Mouse (Mus musculus) hindbrain, embryonic 15.5 days (tissue): ENCODE measurements around the gene Scnn1a. TPM values are rescaled to one million over a fixed set of nuclear protein-coding genes. Genes with fewer than 3 reads are reported as not detected.

Experiments used
- ATAC-seq: fragments of 200-750 bp; cut with Nextera tagmentation; 2 replicates; pipeline ENCODE4 v1.8.0; 2017; ENCODE audit warnings: low read depth, moderate number of reproducible peaks, moderate TSS enrichment; ENCODE audit not compliant: low FRiP score
- H3K27ac ChIP-seq: fragments of 300-500 bp; sonication (generic); replicated peaks from 2 replicates; pipeline ENCODE4 v1.5.1; 2015; ENCODE audit warnings: mild to moderate bottlenecking, inconsistent platforms
- H3K27me3 ChIP-seq: fragments of 300-500 bp; sonication (generic); 2 replicates; pipeline ENCODE4 v1.6.1; 2015; ENCODE audit warnings: control low read depth, inconsistent platforms
- H3K36me3 ChIP-seq: fragments of 300-500 bp; sonication (generic); 2 replicates; pipeline ENCODE4 v1.6.1; 2015; ENCODE audit warnings: control low read depth, inconsistent platforms
- H3K4me1 ChIP-seq: fragments of 300-500 bp; sonication (generic); replicated peaks from 2 replicates; pipeline ENCODE4 v1.6.1; 2015; ENCODE audit warnings: control low read depth, inconsistent platforms
- H3K4me2 ChIP-seq: fragments of 300-500 bp; sonication (generic); 2 replicates; pipeline ENCODE4 v1.6.1; 2015; ENCODE audit warnings: moderate library complexity, mild to moderate bottlenecking, inconsistent platforms
- H3K4me3 ChIP-seq: fragments of 300-500 bp; sonication (generic); 2 replicates; pipeline ENCODE4 v1.5.1; 2015; ENCODE audit warnings: mild to moderate bottlenecking, inconsistent platforms
- H3K9ac ChIP-seq: fragments of 300-500 bp; sonication (generic); 2 replicates; pipeline ENCODE4 v1.6.1; 2015; ENCODE audit warnings: inconsistent platforms
- H3K9me3 ChIP-seq: fragments of 300-500 bp; sonication (generic); 2 replicates; pipeline ENCODE4 v1.6.1; 2016; ENCODE audit warnings: control low read depth, inconsistent platforms
- WGBS: fragments of 180-500 bp; shearing (Covaris S2); methylation state at CpG from one replicate; pipeline ENCODE4 v1.1.7; 2015; 5-methylcytosine and 5-hydroxymethylcytosine counted together
- polyA plus RNA-seq: library from polyadenylated mRNA; unstranded; fragments of >200 nt; fragmentation: Nextera tagmentation; extraction: Ambion mirVana; gene quantifications from 2 replicates; pipeline ENCODE4 v1.2.1, GENCODE M21; 2015

Scnn1a gene
- polyA plus RNA-seq, 1 experiment from 2014 or later = 0.41 TPM

DNA sequence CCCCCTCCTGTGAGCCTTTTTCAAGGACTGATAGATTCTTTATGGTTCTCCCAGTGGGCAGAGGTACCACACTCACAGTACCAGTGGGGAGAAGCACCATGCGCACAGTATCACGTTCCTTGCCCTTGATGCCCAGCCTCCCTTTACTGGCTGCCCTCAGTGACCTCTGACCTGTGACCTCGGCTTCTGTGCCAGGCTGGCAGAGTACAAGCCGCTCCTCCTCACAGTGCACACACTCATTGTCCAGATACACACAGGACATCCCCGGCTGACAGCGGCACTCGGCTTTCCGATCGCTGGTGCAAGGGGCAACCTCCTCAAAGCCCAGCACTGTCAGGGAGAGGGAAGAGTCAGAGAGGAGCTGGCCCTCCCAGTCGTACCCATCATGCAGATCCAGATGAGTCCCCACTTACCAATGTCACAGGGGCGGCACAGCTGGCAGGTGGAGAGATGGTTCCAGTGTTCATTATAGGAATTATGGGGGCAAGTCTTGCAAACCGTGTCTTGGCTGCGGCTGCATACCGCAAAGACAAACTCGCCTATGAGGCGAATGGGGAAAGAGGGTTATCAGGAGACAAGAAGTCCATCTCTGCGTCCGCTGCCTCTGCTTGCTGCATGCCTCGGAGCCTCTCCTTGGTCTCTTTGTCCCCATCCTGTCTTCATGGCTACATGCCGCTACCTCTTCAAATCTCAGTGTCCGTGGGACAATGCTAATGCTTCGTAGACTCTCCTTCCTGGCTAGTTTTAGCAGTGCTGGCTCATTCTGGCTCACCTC, 7.7 kb upstream of the Scnn1a start:
- Histone ChIP-seq H3K36me3 (no peaks in the 10 kb centered on the region), H3K9ac (peak overlapping the region; percentile 37), H3K9me3 (no peaks in the 10 kb centered on the region), H3K4me1 (peaks cover 19% of the 10 kb centered on the region), H3K4me2 (peak overlapping the region; percentile 60), H3K27ac (0 out of 2 replicates have a peak overlapping the region, but pooled peaks have one; percentile 12), H3K4me3 (peak overlapping the region; percentile 36), H3K27me3 (no peaks in the 10 kb centered on the region)
- WGBS = 66% methylated on average over 22 of the region's 22 CpGs
- no peak for ATAC-seq

DNA sequence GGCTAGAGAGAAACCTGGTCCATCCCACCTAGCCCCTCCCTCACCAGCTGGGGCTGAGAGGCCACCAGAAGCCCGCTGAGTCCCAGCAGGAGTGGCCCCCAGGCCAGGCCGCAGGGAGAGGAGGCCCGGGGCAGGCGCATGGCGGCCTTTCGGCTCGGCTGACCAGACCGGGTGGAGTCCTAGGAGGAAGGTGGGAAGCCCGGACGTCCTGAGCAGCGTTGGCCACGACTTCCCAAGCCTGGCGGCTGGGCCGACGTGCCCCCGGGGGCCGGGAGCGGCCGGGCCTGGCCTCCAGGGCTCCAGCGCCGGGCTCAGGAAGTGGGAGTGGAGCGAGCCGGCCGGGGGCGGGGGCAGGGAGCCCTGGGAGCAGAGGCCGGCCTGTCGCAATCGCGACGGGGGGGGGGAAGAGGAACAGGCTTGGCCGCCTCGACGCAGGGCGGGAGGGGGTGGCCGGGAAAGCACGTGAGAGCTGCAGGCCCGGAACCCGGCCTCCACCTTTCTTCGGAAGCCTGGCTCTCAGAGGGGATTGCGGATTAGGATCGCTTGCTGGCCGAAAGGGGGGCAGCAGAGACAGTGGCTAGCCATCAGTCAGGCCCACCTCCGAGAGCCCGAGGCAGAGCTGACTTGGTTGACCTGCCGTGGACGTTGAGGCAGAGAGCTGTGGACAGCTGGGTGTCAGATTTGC, 6.8 kb upstream of the Scnn1a start, which contains the start of gene Ltbr:
Gene Ltbr (minus strand): TSS at position 340 of the 685 bp plus-strand sequence.
- Histone ChIP-seq H3K4me3 (peak within 1 kb of the TSS; percentile 36), H3K4me2 (peak within 1 kb of the TSS; percentile 60), H3K4me1 (peaks cover 19% of the 10 kb centered on the region), H3K27me3 (no peaks in the 10 kb centered on the region), H3K36me3 (no peaks in the 10 kb centered on the region), H3K9ac (peak within 1 kb of the TSS; percentile 37), H3K27ac (0 out of 2 replicates have a peak within 1 kb of the TSS, but pooled peaks have one; percentile 12), H3K9me3 (no peaks in the 10 kb centered on the region)
- ATAC-seq = peak; percentile 80
- 2% methylated on average over 32 of the region's 46 CpGs for WGBS

DNA sequence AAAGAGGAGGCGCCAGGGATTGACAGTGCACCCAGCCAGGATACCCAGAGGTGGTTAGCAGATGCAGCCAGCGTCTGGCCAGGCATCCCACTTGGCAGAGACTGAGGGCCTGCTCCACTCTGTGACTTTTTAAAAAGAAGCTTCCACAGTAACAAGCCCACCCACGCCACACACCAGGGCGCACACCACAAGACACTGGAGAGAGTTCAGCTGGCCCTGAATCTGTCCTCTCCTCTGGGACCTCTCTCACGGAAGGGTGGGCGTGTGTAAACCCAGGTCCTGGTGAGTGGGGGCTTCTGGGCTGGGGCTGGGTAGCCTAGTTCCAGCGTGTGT, 6.3 kb upstream of the Scnn1a start:
- WGBS = 55% methylated on average over 7 of the region's 7 CpGs
- ATAC-seq = peak; percentile 19; the same call in 1 of the 2 replicates

DNA sequence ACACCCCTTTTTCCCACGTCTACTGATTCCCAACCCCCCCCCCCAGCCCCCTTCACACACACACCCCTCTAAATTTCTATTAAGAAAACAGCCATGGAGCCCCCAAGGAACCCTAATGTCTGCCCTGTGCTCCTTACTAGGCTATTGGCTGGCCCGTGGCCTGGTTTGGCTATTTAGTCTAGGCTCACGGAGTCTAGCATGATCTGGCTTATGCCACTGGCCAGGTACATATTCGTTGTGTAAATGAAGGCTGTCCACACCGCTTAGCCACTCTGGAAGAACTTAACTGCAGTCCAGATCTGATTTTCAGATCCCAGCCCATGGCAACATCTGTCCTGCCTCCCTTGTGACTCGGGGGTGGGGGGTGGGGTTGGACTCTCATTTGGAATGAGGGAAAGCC, 5.7 kb upstream of the Scnn1a start:
- H3K9me3 ChIP-seq = no peaks in the 10 kb centered on the region
- H3K27ac ChIP-seq = no peak overlapping the region
- H3K4me3 ChIP-seq = no peak overlapping the region
- H3K4me1 ChIP-seq = peaks cover 19% of the 10 kb centered on the region
- no peaks in the 10 kb centered on the region for H3K27me3 ChIP-seq
- WGBS = 79% methylated on average over 6 of the region's 6 CpGs
- no peak overlapping the region for H3K4me2 ChIP-seq
- ATAC-seq = no peak
- no peaks in the 10 kb centered on the region for H3K36me3 ChIP-seq
- no peak overlapping the region for H3K9ac ChIP-seq

More for the DNA sequence above, 6.3 kb upstream of the Scnn1a start:
- no peaks in the 10 kb centered on the region for H3K9me3 ChIP-seq
- H3K27me3 ChIP-seq = no peaks in the 10 kb centered on the region
- H3K4me3 ChIP-seq = peak overlapping the region; percentile 36
- H3K4me2 ChIP-seq = peak overlapping the region; percentile 60
- H3K9ac ChIP-seq = peak overlapping the region; percentile 37
- no peaks in the 10 kb centered on the region for H3K36me3 ChIP-seq
- no peak overlapping the region for H3K27ac ChIP-seq
- peaks cover 19% of the 10 kb centered on the region for H3K4me1 ChIP-seq

DNA sequence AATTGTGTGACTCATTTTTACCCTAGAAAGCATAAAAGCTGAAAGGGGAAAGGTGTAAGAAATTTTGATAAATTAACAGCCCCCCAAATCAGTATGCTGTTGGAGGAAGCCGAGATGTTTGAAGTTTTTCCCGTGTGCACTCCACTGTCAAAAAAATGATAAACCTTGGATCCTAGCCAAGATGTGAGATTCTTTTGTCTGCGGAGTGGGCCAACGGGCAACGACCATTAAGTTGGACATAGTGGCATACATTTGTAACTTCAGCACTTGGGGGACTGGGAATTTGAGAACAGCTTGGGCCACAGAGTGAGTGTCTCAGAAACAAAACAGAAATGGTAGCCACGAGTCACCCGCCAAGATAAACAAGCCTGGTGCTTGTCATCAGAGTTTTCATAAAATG, 3.4 kb upstream of the Scnn1a start:
- ATAC-seq = no peak
- H3K9ac ChIP-seq = no peak overlapping the region
- peaks cover 23% of the 10 kb centered on the region for H3K27me3 ChIP-seq
- WGBS = 56% methylated on average over 7 of the region's 7 CpGs
- H3K9me3 ChIP-seq = no peaks in the 10 kb centered on the region
- peaks cover 26% of the 10 kb centered on the region for H3K4me1 ChIP-seq
- H3K36me3 ChIP-seq = no peaks in the 10 kb centered on the region
- H3K4me3 ChIP-seq = no peak overlapping the region
- H3K4me2 ChIP-seq = no peak overlapping the region
- H3K27ac ChIP-seq = no peak overlapping the region

DNA sequence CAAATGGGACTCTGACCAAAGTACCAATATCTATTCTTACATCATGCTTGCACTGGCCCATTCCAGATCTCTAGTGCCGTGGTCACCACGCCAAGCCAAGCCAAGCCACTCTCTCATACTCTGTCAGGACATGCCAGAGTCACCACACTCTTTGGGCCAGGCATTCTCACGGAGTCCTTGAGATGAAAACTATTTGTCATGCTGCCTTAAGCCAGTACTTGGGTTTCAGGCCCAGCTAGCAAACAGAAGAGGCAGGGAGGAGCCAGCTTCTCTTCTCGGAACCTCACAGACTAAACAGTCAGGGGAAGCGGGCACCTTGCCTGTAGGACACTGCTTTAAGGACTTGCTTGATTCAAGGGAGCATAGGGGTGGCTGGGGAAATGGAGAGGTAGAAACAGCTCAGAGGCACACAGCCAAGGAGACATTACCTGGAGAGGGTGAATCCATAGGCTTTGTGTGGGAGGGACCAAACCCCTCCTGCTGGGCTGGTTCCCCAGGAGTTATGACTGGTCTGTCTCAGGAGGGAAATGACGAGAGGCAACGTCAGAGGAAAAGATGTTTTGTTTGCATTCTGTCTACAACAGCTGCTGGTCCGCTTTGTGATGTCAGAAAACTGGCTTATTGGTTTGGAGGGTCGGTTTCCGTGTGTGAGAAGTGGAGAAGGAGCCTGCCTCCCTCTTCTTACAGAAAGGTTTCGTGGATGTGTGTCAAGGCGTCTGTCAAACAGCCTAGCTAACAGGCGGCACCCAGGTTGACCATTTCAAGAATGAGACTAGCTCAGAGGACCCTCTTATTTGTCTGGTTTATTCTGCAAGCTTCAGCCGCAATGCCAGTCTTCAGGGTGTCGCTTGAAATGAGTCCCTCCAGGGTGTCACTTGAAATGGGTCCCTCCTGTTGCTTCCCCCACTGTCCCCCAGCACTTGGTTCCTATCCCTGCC, 1.2 kb upstream of the Scnn1a start:
- no peak overlapping the region for H3K4me2 ChIP-seq
- peaks cover 9% of the 10 kb centered on the region for H3K4me1 ChIP-seq

DNA sequence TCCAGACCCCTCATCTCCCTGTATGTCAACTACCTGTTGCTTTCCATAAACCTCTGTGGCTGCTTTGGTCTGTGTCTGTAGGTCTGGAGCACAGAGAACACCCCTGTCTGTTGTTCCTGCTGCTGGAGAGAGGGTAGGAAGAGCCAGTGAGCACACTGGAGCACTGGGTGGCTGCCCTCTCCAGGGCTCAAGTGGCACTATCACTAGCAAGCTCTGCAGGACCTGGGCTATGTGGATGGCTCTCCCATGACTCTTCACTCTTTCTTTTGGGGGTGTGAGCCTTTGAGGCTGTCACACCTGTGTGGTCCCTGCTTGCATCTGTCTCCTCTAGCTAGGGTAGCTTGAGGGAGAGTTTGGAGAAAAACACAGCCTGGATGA, 551 bp upstream of the Scnn1a start:
- H3K27me3 ChIP-seq = peaks cover 29% of the 10 kb centered on the region
- no peak overlapping the region for H3K27ac ChIP-seq
- H3K4me2 ChIP-seq = no peak overlapping the region
- no peak overlapping the region for H3K4me3 ChIP-seq
- no peaks in the 10 kb centered on the region for H3K36me3 ChIP-seq
- H3K9ac ChIP-seq = no peak overlapping the region
- H3K4me1 ChIP-seq = peaks cover 7% of the 10 kb centered on the region; the same call in 1 of the 2 replicates
- H3K9me3 ChIP-seq = no peaks in the 10 kb centered on the region
- ATAC-seq = no peak

More for the DNA sequence above, 1.2 kb upstream of the Scnn1a start:
- WGBS = 69% methylated on average over 15 of the region's 15 CpGs
- no peaks in the 10 kb centered on the region for H3K9me3 ChIP-seq
- H3K4me3 ChIP-seq = no peak overlapping the region
- H3K27me3 ChIP-seq = peaks cover 29% of the 10 kb centered on the region
- no peak overlapping the region for H3K9ac ChIP-seq
- no peak for ATAC-seq
- no peaks in the 10 kb centered on the region for H3K36me3 ChIP-seq
- H3K27ac ChIP-seq = no peak overlapping the region

DNA sequence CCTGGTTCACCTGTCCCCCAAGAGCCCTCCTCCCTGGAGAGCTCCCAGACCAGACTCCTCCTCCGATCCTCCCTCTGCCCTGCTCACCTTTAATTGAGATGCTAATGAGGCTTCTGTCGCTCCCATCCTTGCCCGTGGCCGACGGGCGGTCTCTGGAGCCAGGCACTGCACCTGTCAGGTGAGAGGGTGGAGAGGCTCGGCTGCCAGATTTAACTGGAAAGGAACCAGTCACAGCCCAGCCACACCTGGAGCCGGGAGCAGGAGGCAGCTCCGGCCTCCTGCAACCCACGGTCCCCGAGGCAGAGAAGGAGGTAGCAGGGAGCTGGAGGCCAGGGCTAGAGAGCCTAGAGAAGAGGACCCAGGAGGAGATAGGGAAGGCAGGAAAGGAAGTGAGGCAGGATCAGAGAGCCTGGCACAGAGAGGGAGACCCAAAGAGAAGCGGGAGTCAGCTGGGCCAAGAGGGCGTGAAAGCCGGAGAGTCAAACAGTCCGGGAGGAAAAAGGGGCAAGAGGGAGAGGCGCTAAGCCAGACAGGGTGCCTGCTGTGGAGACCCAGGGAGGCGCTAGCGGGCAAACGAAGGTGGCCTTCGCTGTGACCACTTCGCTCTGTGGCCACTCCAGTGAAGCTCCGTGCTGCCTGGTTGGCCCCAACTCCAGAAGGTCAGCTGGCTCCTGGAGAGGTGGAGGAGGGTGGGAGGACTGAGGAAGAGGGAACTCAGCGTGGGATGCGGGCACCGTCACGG, 826 bp downstream of the Scnn1a start:
- 9% methylated on average over 26 of the region's 26 CpGs for WGBS
- Histone ChIP-seq H3K9me3 (no peaks in the 10 kb centered on the region), H3K4me2 (no peak overlapping the region), H3K27ac (no peak overlapping the region), H3K27me3 (peaks cover 29% of the 10 kb centered on the region), H3K4me1 (peaks cover 7% of the 10 kb centered on the region; the same call in 1 of the 2 replicates), H3K36me3 (no peaks in the 10 kb centered on the region), H3K4me3 (no peak overlapping the region), H3K9ac (no peak overlapping the region)
- no peak for ATAC-seq

DNA sequence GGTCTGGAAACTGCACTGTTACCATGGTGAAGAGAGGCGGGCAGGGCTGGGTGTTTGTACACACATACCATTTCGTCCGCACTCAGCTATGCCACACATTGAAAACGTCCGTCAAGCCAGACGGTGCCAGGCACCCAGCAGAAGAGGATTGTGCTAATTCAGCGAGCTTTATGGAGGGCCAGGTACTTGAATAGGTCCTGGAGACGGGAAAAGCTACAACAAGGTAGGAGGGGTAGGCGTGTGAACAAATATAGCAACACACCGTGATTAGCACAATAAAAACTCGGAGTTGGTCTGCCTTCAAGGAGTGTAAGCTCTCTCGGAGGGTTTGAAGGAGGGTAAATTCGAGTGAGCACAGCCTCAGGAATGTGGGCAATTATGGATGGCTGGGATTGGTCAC, 2.3 kb downstream of the Scnn1a start:
- Histone ChIP-seq H3K4me2 (no peak overlapping the region), H3K4me1 (peaks cover 7% of the 10 kb centered on the region; the same call in 1 of the 2 replicates), H3K27me3 (peaks cover 29% of the 10 kb centered on the region), H3K36me3 (no peaks in the 10 kb centered on the region), H3K4me3 (no peak overlapping the region), H3K27ac (no peak overlapping the region), H3K9ac (no peak overlapping the region), H3K9me3 (no peaks in the 10 kb centered on the region)
- no peak for ATAC-seq
- WGBS = 53% methylated on average over 13 of the region's 13 CpGs

DNA sequence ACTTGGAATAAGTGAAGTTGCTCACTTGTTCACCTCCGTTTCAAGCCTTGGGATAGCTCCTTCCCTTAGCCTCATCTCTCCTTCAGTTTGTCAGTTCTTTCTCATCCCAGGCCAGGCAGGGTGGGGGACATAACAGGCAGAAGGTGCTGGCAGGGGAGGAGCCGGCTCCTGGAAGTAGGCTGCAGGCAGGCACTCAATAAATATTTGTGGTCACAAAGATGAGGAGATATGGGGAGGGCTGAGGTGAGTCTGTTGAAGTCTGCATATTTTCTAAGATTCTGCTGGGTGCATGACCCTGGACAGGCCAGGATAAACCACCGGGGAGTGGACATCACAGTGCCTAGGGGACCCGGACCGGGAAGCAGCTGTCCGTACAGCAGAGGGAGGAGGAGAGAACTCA, 3.1 kb downstream of the Scnn1a start:
- Histone ChIP-seq H3K27ac (no peak overlapping the region), H3K4me2 (no peak overlapping the region), H3K9me3 (no peaks in the 10 kb centered on the region), H3K9ac (no peak overlapping the region), H3K27me3 (peaks cover 29% of the 10 kb centered on the region), H3K36me3 (no peaks in the 10 kb centered on the region), H3K4me3 (no peak overlapping the region), H3K4me1 (peaks cover 7% of the 10 kb centered on the region; the same call in 1 of the 2 replicates)
- 69% methylated on average over 6 of the region's 6 CpGs for WGBS
- ATAC-seq = no peak

DNA sequence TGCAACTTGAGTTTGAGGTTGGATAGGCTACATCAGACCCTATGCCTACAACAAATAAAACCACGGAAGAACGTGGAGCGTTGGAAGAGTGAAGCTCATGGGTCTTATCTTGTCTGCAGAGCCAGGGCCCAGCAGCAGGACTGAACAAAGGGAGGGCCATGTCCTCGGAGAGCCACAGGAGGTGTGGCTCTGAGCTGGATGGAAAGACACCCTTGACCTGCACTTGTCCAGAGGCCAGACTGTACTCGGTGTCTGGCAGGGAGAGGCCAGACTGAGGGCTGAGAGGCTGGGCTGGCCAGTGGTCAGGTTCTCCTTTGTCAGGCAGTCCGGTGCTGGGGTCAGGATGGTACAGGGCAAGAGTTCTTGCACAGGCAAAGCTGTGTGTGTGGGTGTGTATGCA, 4.9 kb downstream of the Scnn1a start:
- ATAC-seq = no peak
- Histone ChIP-seq H3K27ac (no peak overlapping the region), H3K4me1 (peaks cover 7% of the 10 kb centered on the region; the same call in 1 of the 2 replicates), H3K9ac (no peak overlapping the region), H3K27me3 (peaks cover 24% of the 10 kb centered on the region), H3K4me2 (no peak overlapping the region), H3K9me3 (no peaks in the 10 kb centered on the region), H3K4me3 (no peak overlapping the region), H3K36me3 (no peaks in the 10 kb centered on the region)
- WGBS = 66% methylated on average over 6 of the region's 6 CpGs
